31 mouse cellular contexts compared by ENCODE assay signal in the genomic region with DNA sequence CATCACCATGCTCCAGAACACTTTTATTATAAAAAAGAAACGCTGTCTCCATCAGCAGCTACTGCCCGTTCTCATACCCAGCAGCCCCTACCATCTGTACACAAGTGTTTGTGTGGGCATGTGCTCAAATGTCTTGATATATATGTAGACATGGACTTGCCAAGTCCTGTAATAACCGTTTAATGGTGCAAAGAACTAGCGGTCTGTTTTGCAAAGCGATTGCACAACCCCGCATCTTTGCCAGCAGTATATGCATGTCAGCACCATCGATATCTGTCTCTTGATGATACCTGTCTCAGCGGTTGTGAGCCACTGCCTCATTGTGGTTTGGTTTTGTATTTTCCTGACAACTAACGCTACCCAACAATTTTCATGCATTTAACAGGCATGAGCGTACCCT. TPM values are rescaled to one million over a fixed set of nuclear protein-coding genes. Genes with fewer than 3 reads are reported as not detected.
DNase-seq lines count a peak whose midpoint lies in the region; ATAC-seq and TF ChIP-seq lines count a peak whose summit lies in the region.
"Had no signal": no experiment of that assay in that cellular context is flagged by ENCODE, and none has a peak within 500 bp of the region (broad histone marks: within the 10 kb centered on the region; RNA-seq: fewer than 3 reads in every experiment).

No protein-coding gene starts in this region.

- no peak for TF ChIP-seq POLR2A in brain, embryonic 14.5 days (IDR thresholded peaks at IDR 0.05; ENCODE audit: borderline replicate concordance, extremely low read depth, insufficient read depth, insufficient read length, poor library complexity, severe bottlenecking)

- TF ChIP-seq CTCF in layer of hippocampus, adult 2 months (conservative IDR thresholded peaks at IDR 0.05), result peak; percentile 60
- no peak for TF ChIP-seq CTCF in brain, embryonic 14.5 days (IDR thresholded peaks at IDR 0.05; ENCODE audit: borderline replicate concordance, extremely low read depth, insufficient read depth, insufficient read length)

- ATAC-seq in activated CD4-positive, CD25-positive, alpha-beta regulatory T cell, adult 4 months, result no peak
- ATAC-seq: forebrain, embryonic 13.5 days; intestine, embryonic 16.5 days; midbrain, embryonic 15.5 days; Patski had no signal

- H3K4me3 ChIP-seq in layer of hippocampus, adult 2 months, result peak overlapping the region; percentile 3; the same call in 1 of the 2 replicates
- H3K4me3 ChIP-seq: embryonic facial prominence, embryonic 10.5 days; embryonic facial prominence, embryonic 15.5 days; forebrain, embryonic 13.5 days; heart, embryonic 10.5 days; heart, embryonic 15.5 days; hindbrain, embryonic 13.5 days; limb, embryonic 12.5 days; liver, embryonic 15.5 days; midbrain, embryonic 15.5 days had no signal

- peak; percentile 41 to 49 for DNase-seq in layer of hippocampus, adult 2 months (ENCODE audit: low spot score in 2 of 2)
- no peak for DNase-seq in layer of hippocampus, adult 9-10 months (ENCODE audit: low spot score)
- DNase-seq in urinary bladder, postnatal 10 days (ENCODE audit: low spot score), result peak; percentile 1
- no peak for DNase-seq in urinary bladder, adult 2 months (ENCODE audit: low spot score)
- DNase-seq in brain, embryonic 14.5 days (ENCODE audit: low read depth), result peak; percentile 15
- DNase-seq: adrenal gland, postnatal 25 days; cerebellum, adult 8-10 months; cerebellum, postnatal 25 days; heart, postnatal 36 days; kidney, adult 9 months; kidney, postnatal 10 days; lung, embryonic 14.5 days; lung, postnatal 14 days; right cerebral cortex, postnatal 4 days; thymus, adult 2 months; thymus, postnatal 36 days had no signal

- peak overlapping the region; percentile 71 for H3K27ac ChIP-seq in layer of hippocampus, adult 2 months
- H3K27ac ChIP-seq: embryonic facial prominence, embryonic 10.5 days; embryonic facial prominence, embryonic 15.5 days; forebrain, embryonic 13.5 days; heart, embryonic 10.5 days; heart, embryonic 15.5 days; hindbrain, embryonic 13.5 days; limb, embryonic 12.5 days; liver, embryonic 15.5 days; midbrain, embryonic 15.5 days; stomach, postnatal 0 days had no signal

RNA-seq across cellular contexts. Expression of gene Rasgef1a, which starts 44.0 kb away (rescaled TPM):
- 100 to 1,000 TPM; 216 to 231 TPM for total RNA-seq in layer of hippocampus, adult 2 months (2021)
- 1.0 and 1.1 TPM in 2 replicates for polyA plus RNA-seq in urinary bladder, adult 2 months (2012; rRNA removed)
- polyA plus RNA-seq in brain, embryonic 14.5 days (2012; rRNA removed), result 5.5 and 5.8 TPM in 2 replicates
- polyA plus RNA-seq in activated CD4-positive, CD25-positive, alpha-beta regulatory T cell, adult 4 months (2017; shearing (Covaris generic)), result 1 to 10 TPM; 2.3 to 4.0 TPM
- total RNA-seq: liver, adult 2 months had no signal
- polyA plus RNA-seq: G1E; limb, embryonic 12.5 days had no signal

Comparison
In these comparisons a context has a peak if more than half of its experiments do, and no peak if none do; other contexts are left out.
1. DNase-seq: peak in layer of hippocampus, adult 2 months (2 of 2), urinary bladder, postnatal 10 days (single experiment) and brain, embryonic 14.5 days (single experiment); none in layer of hippocampus, adult 9-10 months (single experiment) and urinary bladder, adult 2 months (single experiment).